Mouse (Mus musculus) spleen, postnatal 10 days (tissue): ENCODE results near the gene Arntl2.
A peak's percentile ranks its signal among the peaks of the same experiment; 100 is the strongest.

Experiments
- DNase-seq, 2 experiments: peaks; one replicate each; pipeline ENCODE4 v3.0.0; 2021 to 2022; ENCODE audit warnings: low spot score in 2 of 2

Gene Arntl2

GRCm38 (mm10) chr6:146778055-146778454 lies 17.8 kb upstream of the Arntl2 start:
- no peak for DNase-seq

- DNase-seq: no peak
These were observed 14.3 kb upstream of the Arntl2 start for GRCm38 (mm10) chr6:146781566-146781965.

GRCm38 (mm10) chr6:146793527-146793926 lies 2.3 kb upstream of the Arntl2 start:
- no peak for DNase-seq

GRCm38 (mm10) chr6:146795166-146795923 lies 510 bp upstream of the Arntl2 start:
- peak in 1 of 2 experiments; percentile 17 for DNase-seq

- DNase-seq: no peak
These were observed 1.6 kb downstream of the Arntl2 start for GRCm38 (mm10) chr6:146797446-146797845.

GRCm38 (mm10) chr6:146809991-146810390 lies 14.1 kb downstream of the Arntl2 start:
- no peak for DNase-seq

- no peak for DNase-seq
These were observed 17.2 kb downstream of the Arntl2 start for GRCm38 (mm10) chr6:146813007-146813406.

GRCm38 (mm10) chr6:146820177-146820965 lies 24.5 kb downstream of the Arntl2 start:
- DNase-seq: no peak

- DNase-seq: no peak
These were observed 26.1 kb downstream of the Arntl2 start for GRCm38 (mm10) chr6:146821958-146822357.

- peak; percentile 25 to 73 for DNase-seq
These were observed 29.1 kb downstream of the Arntl2 start for GRCm38 (mm10) chr6:146824727-146825486.

GRCm38 (mm10) chr6:146825487-146825773 lies 29.6 kb downstream of the Arntl2 start:
- DNase-seq: no peak

- DNase-seq: no peak
These were observed 35.5 kb downstream of the Arntl2 start for GRCm38 (mm10) chr6:146831320-146831719.

GRCm38 (mm10) chr6:146833485-146834314 lies 37.8 kb downstream of the Arntl2 start:
- peak in 1 of 2 experiments; percentile 28 for DNase-seq

- no peak for DNase-seq
These were observed 38.5 kb downstream of the Arntl2 start for GRCm38 (mm10) chr6:146834342-146834741.

- no peak for DNase-seq
These were observed 39.9 kb downstream of the Arntl2 start for GRCm38 (mm10) chr6:146835784-146836183.

- DNase-seq: no peak
These were observed 41.5 kb downstream of the Arntl2 start for GRCm38 (mm10) chr6:146837316-146837715.

- no peak for DNase-seq
These were observed 42.5 kb downstream of the Arntl2 start for GRCm38 (mm10) chr6:146838366-146838765.

GRCm38 (mm10) chr6:146838863-146839262 lies 43.0 kb downstream of the Arntl2 start:
- no peak for DNase-seq

- DNase-seq: no peak
These were observed 49.0 kb downstream of the Arntl2 start for GRCm38 (mm10) chr6:146844867-146845266.

GRCm38 (mm10) chr6:146845347-146845746 lies 49.5 kb downstream of the Arntl2 start:
- no peak for DNase-seq

GRCm38 (mm10) chr6:146845961-146846750 lies 50.3 kb downstream of the Arntl2 start:
- DNase-seq: peak in 1 of 2 experiments; percentile 41
